Mouse (Mus musculus): ENCODE measurements around the gene Scn5a. TPM values are rescaled to one million over a fixed set of nuclear protein-coding genes. Genes with fewer than 3 reads are reported as not detected.
A peak's percentile ranks its signal among the peaks of the same experiment; 100 is the strongest.

Scn5a gene
- polyA plus RNA-seq, 1 experiment from 2014 or later, result 0.24 TPM

DNA sequence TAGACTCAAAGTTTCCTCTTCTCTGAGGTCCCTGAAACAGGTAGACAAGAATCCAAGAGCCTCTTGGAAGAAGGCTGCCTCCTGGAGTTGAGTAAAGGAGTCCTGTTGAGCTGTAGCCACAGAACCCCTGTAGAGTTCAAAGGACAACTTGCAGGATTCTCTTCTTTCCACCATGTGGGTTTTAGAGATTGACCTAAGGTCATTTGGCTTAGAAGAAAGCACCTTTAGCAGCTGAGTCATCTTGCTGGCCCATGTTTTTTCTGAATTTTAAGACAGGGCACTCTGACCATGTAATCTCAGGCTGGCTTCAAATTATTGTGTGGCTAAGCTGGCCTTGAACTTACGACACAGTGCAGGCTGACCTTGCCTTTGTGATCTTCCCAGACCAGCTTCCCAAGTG lies 105.8 kb downstream of the Scn5a start:
- Histone ChIP-seq H3K27me3 (replicated peaks; ENCODE audit: control insufficient read depth, insufficient read depth, low read length) (no peaks in the 10 kb centered on the region), H3K9ac (ENCODE audit: low read depth, low read length) (no peak overlapping the region), H3K36me3 (ENCODE audit: control insufficient read depth, insufficient read depth, low read length) (no peaks in the 10 kb centered on the region), H3K9me3 (ENCODE audit: control insufficient read depth, low read length) (no peaks in the 10 kb centered on the region), H3K4me3 (ENCODE audit: low read length) (no peak overlapping the region), H3K27ac (ENCODE audit: low read depth, low read length) (no peak overlapping the region), H3K4me2 (ENCODE audit: low read length) (no peak overlapping the region), H3K4me1 (ENCODE audit: control insufficient read depth, insufficient read depth, low read depth, low read length) (no peaks in the 10 kb centered on the region; the same call in 1 of the 2 replicates)
- WGBS, result 88% methylated on average over 1 of the region's 1 CpGs
- no peak for ATAC-seq

GRCm38 (mm10) chr9:119472412-119472918 lies 106.4 kb downstream of the Scn5a start:
- Histone ChIP-seq H3K4me3 (ENCODE audit: low read length) (no peak overlapping the region), H3K27ac (ENCODE audit: low read depth, low read length) (no peak overlapping the region), H3K36me3 (ENCODE audit: control insufficient read depth, insufficient read depth, low read length) (no peaks in the 10 kb centered on the region), H3K4me2 (ENCODE audit: low read length) (no peak overlapping the region), H3K27me3 (replicated peaks; ENCODE audit: control insufficient read depth, insufficient read depth, low read length) (no peaks in the 10 kb centered on the region), H3K9ac (ENCODE audit: low read depth, low read length) (no peak overlapping the region), H3K4me1 (ENCODE audit: control insufficient read depth, insufficient read depth, low read depth, low read length) (no peaks in the 10 kb centered on the region), H3K9me3 (ENCODE audit: control insufficient read depth, low read length) (no peaks in the 10 kb centered on the region)
- WGBS, result 77% methylated on average over 11 of the region's 11 CpGs
- ATAC-seq, result no peak

- Histone ChIP-seq H3K4me3 (ENCODE audit: low read length) (no peak overlapping the region), H3K4me1 (ENCODE audit: control insufficient read depth, insufficient read depth, low read depth, low read length) (no peaks in the 10 kb centered on the region), H3K27ac (ENCODE audit: low read depth, low read length) (no peak overlapping the region), H3K9ac (ENCODE audit: low read depth, low read length) (no peak overlapping the region), H3K36me3 (ENCODE audit: control insufficient read depth, insufficient read depth, low read length) (no peaks in the 10 kb centered on the region; the same call in 1 of the 2 replicates), H3K4me2 (ENCODE audit: low read length) (no peak overlapping the region), H3K9me3 (ENCODE audit: control insufficient read depth, low read length) (no peaks in the 10 kb centered on the region), H3K27me3 (replicated peaks; ENCODE audit: control insufficient read depth, insufficient read depth, low read length) (no peaks in the 10 kb centered on the region)
- no peak for ATAC-seq
- WGBS, result 77% methylated on average over 8 of the region's 8 CpGs
Measured at GRCm38 (mm10) chr9:119469691-119470353, 109.0 kb downstream of the Scn5a start.

DNA sequence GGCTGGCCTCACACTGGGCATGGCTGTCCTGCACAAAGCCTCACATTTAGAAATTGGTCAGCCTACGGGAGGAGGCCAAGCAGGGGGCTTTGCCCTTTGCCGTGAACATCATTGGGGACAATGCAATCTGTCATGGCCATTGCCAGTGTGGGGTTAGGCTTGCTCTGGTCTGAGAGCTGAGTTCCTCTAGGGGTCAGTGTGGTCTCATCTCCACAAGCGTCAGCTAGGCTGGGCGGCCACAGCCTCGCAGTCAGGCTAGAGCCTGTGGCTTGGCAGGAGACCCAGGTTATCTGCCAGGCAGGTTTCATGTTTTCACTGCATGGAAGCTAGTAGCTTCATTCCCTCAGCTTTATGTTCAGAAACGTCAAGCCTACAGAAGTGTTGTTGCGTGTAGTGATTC lies 113.2 kb downstream of the Scn5a start:
- Histone ChIP-seq H3K4me1 (ENCODE audit: control insufficient read depth, insufficient read depth, low read depth, low read length) (no peaks in the 10 kb centered on the region), H3K27ac (ENCODE audit: low read depth, low read length) (no peak overlapping the region), H3K9ac (ENCODE audit: low read depth, low read length) (no peak overlapping the region), H3K36me3 (ENCODE audit: control insufficient read depth, insufficient read depth, low read length) (peaks cover 14% of the 10 kb centered on the region; the same call in 1 of the 2 replicates), H3K4me2 (ENCODE audit: low read length) (no peak overlapping the region), H3K4me3 (ENCODE audit: low read length) (no peak overlapping the region), H3K9me3 (ENCODE audit: control insufficient read depth, low read length) (no peaks in the 10 kb centered on the region), H3K27me3 (replicated peaks; ENCODE audit: control insufficient read depth, insufficient read depth, low read length) (no peaks in the 10 kb centered on the region)
- 54% methylated on average over 7 of the region's 7 CpGs for WGBS
- ATAC-seq, result peak; percentile 83

- Histone ChIP-seq H3K4me1 (ENCODE audit: control insufficient read depth, insufficient read depth, low read depth, low read length) (no peaks in the 10 kb centered on the region), H3K27me3 (replicated peaks; ENCODE audit: control insufficient read depth, insufficient read depth, low read length) (no peaks in the 10 kb centered on the region), H3K4me3 (ENCODE audit: low read length) (no peak overlapping the region), H3K4me2 (ENCODE audit: low read length) (no peak overlapping the region), H3K27ac (ENCODE audit: low read depth, low read length) (no peak overlapping the region), H3K9me3 (ENCODE audit: control insufficient read depth, low read length) (no peaks in the 10 kb centered on the region), H3K36me3 (ENCODE audit: control insufficient read depth, insufficient read depth, low read length) (peaks cover 14% of the 10 kb centered on the region; the same call in 1 of the 2 replicates), H3K9ac (ENCODE audit: low read depth, low read length) (no peak overlapping the region)
- WGBS, result 79% methylated on average over 6 of the region's 6 CpGs
- no peak for ATAC-seq
Measured at GRCm38 (mm10) chr9:119465056-119465455, 113.8 kb downstream of the Scn5a start.

- H3K9me3 ChIP-seq (ENCODE audit: control insufficient read depth, low read length), result no peaks in the 10 kb centered on the region
- ATAC-seq, result peak; percentile 82
- H3K27ac ChIP-seq (ENCODE audit: low read depth, low read length), result no peak overlapping the region
- H3K9ac ChIP-seq (ENCODE audit: low read depth, low read length), result no peak overlapping the region
- no peaks in the 10 kb centered on the region for H3K4me1 ChIP-seq (ENCODE audit: control insufficient read depth, insufficient read depth, low read depth, low read length)
- H3K36me3 ChIP-seq (ENCODE audit: control insufficient read depth, insufficient read depth, low read length), result peaks cover 17% of the 10 kb centered on the region; the same call in 1 of the 2 replicates
- 42% methylated on average over 8 of the region's 8 CpGs for WGBS
- H3K4me2 ChIP-seq (ENCODE audit: low read length), result no peak overlapping the region
- H3K4me3 ChIP-seq (ENCODE audit: low read length), result no peak overlapping the region
- H3K27me3 ChIP-seq (replicated peaks; ENCODE audit: control insufficient read depth, insufficient read depth, low read length), result no peaks in the 10 kb centered on the region
Measured at GRCm38 (mm10) chr9:119460410-119460809, 118.4 kb downstream of the Scn5a start.

- Histone ChIP-seq H3K27ac (ENCODE audit: low read depth, low read length) (no peak overlapping the region), H3K27me3 (replicated peaks; ENCODE audit: control insufficient read depth, insufficient read depth, low read length) (no peaks in the 10 kb centered on the region), H3K4me1 (ENCODE audit: control insufficient read depth, insufficient read depth, low read depth, low read length) (no peaks in the 10 kb centered on the region), H3K36me3 (ENCODE audit: control insufficient read depth, insufficient read depth, low read length) (peaks cover 10% of the 10 kb centered on the region; the same call in 1 of the 2 replicates), H3K9me3 (ENCODE audit: control insufficient read depth, low read length) (no peaks in the 10 kb centered on the region), H3K4me2 (ENCODE audit: low read length) (no peak overlapping the region), H3K4me3 (ENCODE audit: low read length) (no peak overlapping the region), H3K9ac (ENCODE audit: low read depth, low read length) (no peak overlapping the region)
- no peak for ATAC-seq
- 89% methylated on average over 14 of the region's 14 CpGs for WGBS
Measured at GRCm38 (mm10) chr9:119457122-119457521, 121.7 kb downstream of the Scn5a start.

DNA sequence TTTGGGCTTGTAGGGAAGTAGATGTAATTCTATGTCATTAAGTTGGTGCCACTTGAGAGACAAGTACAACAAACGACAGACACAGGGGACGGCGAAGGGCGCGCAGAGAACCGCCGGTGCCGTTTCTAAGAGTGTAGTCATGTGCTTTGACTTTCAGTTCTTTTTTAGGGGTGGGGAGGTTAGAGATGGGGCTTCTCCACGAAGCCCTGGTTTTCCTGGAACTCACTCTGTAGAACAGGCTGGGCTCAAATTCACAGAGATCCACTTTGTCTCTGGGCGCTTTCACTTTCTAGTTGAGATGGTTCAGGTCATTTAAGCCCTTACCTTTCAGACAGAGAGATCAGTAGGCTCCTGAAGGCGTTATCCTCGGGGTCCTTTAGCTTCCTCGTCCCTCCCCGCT lies 122.8 kb downstream of the Scn5a start:
- Histone ChIP-seq H3K4me3 (ENCODE audit: low read length) (no peak overlapping the region), H3K9ac (ENCODE audit: low read depth, low read length) (no peak overlapping the region), H3K27ac (ENCODE audit: low read depth, low read length) (no peak overlapping the region), H3K4me2 (ENCODE audit: low read length) (no peak overlapping the region), H3K27me3 (replicated peaks; ENCODE audit: control insufficient read depth, insufficient read depth, low read length) (no peaks in the 10 kb centered on the region), H3K9me3 (ENCODE audit: control insufficient read depth, low read length) (no peaks in the 10 kb centered on the region), H3K36me3 (ENCODE audit: control insufficient read depth, insufficient read depth, low read length) (peaks cover 16% of the 10 kb centered on the region), H3K4me1 (ENCODE audit: control insufficient read depth, insufficient read depth, low read depth, low read length) (no peaks in the 10 kb centered on the region)
- WGBS, result 89% methylated on average over 14 of the region's 14 CpGs
- ATAC-seq, result no peak

DNA sequence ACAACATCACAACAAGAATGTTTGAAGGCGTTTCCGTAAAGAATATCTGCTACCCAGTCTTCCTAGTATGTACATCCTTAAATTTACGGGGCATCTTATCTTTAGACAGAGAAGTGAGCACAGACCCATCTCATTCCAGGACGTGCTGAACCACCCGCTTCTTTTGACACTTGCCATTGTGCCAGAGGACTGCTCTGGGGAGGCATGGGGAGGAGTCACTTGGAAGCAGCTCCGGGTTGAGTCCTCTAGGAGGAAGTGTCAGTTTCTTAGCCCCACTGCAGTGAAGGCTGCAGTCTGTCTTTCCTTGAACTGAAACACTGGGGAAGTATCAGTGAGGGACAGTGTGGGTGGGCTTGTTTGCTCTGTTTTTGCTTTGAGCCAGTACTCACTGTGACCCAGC lies 133.1 kb downstream of the Scn5a start:
- H3K4me1 ChIP-seq (ENCODE audit: control insufficient read depth, insufficient read depth, low read depth, low read length), result peaks cover 12% of the 10 kb centered on the region
- 42% methylated on average over 6 of the region's 6 CpGs for WGBS
- peaks cover 14% of the 10 kb centered on the region for H3K36me3 ChIP-seq (ENCODE audit: control insufficient read depth, insufficient read depth, low read length)
- peak overlapping the region; percentile 89 for H3K9ac ChIP-seq (ENCODE audit: low read depth, low read length)
- H3K27me3 ChIP-seq (replicated peaks; ENCODE audit: control insufficient read depth, insufficient read depth, low read length), result no peaks in the 10 kb centered on the region
- no peak overlapping the region for H3K27ac ChIP-seq (ENCODE audit: low read depth, low read length)
- H3K9me3 ChIP-seq (ENCODE audit: control insufficient read depth, low read length), result no peaks in the 10 kb centered on the region
- peak overlapping the region; percentile 85 for H3K4me3 ChIP-seq (ENCODE audit: low read length)
- ATAC-seq, result no peak
- peak overlapping the region; percentile 86 for H3K4me2 ChIP-seq (ENCODE audit: low read length)

Measured in hindbrain, embryonic 16.5 days (tissue).